In genomic region chr4:139206353-139207045, GRCm38 (mm10) we compare ENCODE assay signal across 19 mouse cellular contexts. TPM values are rescaled to one million over a fixed set of nuclear protein-coding genes. Genes with fewer than 3 reads are reported as not detected.
DNase-seq lines count a peak whose midpoint lies in the region; ATAC-seq lines count a peak whose summit lies in the region.
"Had no signal": no experiment of that assay in that cellular context is flagged by ENCODE, and none has a peak within 500 bp of the region (broad histone marks: within the 10 kb centered on the region; RNA-seq: fewer than 3 reads in every experiment).

No protein-coding gene starts in this region.

- ATAC-seq in frontal cortex, adult (ENCODE audit: low TSS enrichment): peak; percentile 27; the same call in 1 of the 2 replicates
- ATAC-seq in neural tube, embryonic 12.5 days (ENCODE audit: low FRiP score, low read depth): no peak
- ATAC-seq: forebrain, embryonic 15.5 days; midbrain, embryonic 13.5 days had no signal

- H3K36me3 ChIP-seq in neural tube, embryonic 12.5 days: no peaks in the 10 kb centered on the region
- H3K36me3 ChIP-seq: stomach, embryonic 15.5 days had no signal

- H3K27me3 ChIP-seq in neural tube, embryonic 12.5 days (replicated peaks): no peaks in the 10 kb centered on the region
- H3K27me3 ChIP-seq: forebrain, embryonic 15.5 days; heart, embryonic 13.5 days; midbrain, embryonic 13.5 days; stomach, embryonic 15.5 days had no signal

- 0 out of 2 replicates have a peak overlapping the region, but pooled peaks have one; percentile 8 for H3K9ac ChIP-seq in neural tube, embryonic 12.5 days
- H3K9ac ChIP-seq: forebrain, embryonic 15.5 days; midbrain, embryonic 13.5 days; stomach, embryonic 15.5 days had no signal

- no peak overlapping the region for H3K4me3 ChIP-seq in neural tube, embryonic 12.5 days
- H3K4me3 ChIP-seq: embryonic facial prominence, embryonic 10.5 days; forebrain, embryonic 15.5 days; heart, adult 2 months; heart, embryonic 13.5 days; midbrain, embryonic 13.5 days; stomach, embryonic 15.5 days had no signal

- DNase-seq in frontal cortex, postnatal 36 days (ENCODE audit: low spot score in 2 of 2): no peak
- DNase-seq in left cerebral cortex, adult 18-20 months (ENCODE audit: low spot score in 2 of 2): peak; percentile 32 to 65
- no peak for DNase-seq in left cerebral cortex, adult 11 months (ENCODE audit: low spot score)
- no peak for DNase-seq in neural tube, embryonic 10.5 days (ENCODE audit: extremely low spot score, low spot score)
- DNase-seq in layer of hippocampus, postnatal 36 days: peak; percentile 69 to 74
- no peak for DNase-seq in lung, postnatal 36 days
- DNase-seq: adrenal gland, postnatal 36 days; cerebellum, adult 11-12 months; gastrocnemius, postnatal 36 days; heart, adult 2 months; heart, postnatal 14 days; kidney, adult 8-10 months had no signal

- H3K4me1 ChIP-seq in neural tube, embryonic 12.5 days: peaks cover 26% of the 10 kb centered on the region

- WGBS in neural tube, embryonic 12.5 days: 89% methylated on average over 8 of the region's 8 CpGs

- H3K4me2 ChIP-seq in neural tube, embryonic 12.5 days (replicated peaks): no peak overlapping the region
- H3K4me2 ChIP-seq: forebrain, embryonic 15.5 days; heart, embryonic 13.5 days; midbrain, embryonic 13.5 days; stomach, embryonic 15.5 days had no signal

- H3K9me3 ChIP-seq in neural tube, embryonic 12.5 days: no peaks in the 10 kb centered on the region
- H3K9me3 ChIP-seq: embryonic facial prominence, embryonic 10.5 days; forebrain, embryonic 15.5 days; heart, embryonic 13.5 days; midbrain, embryonic 13.5 days; stomach, embryonic 15.5 days had no signal

- H3K27ac ChIP-seq in neural tube, embryonic 12.5 days: no peak overlapping the region
- H3K27ac ChIP-seq: embryonic facial prominence, embryonic 10.5 days; midbrain, embryonic 13.5 days had no signal

RNA-seq across cellular contexts. Expression of gene Capzb, which starts 13.8 kb away (rescaled TPM):
- 100 to 1,000 TPM; 302 to 316 TPM for total RNA-seq in left cerebral cortex, adult 18-20 months (2021)
- 342 and 373 TPM in 2 replicates for polyA plus RNA-seq in neural tube, embryonic 12.5 days (2016; fragmentation: Nextera tagmentation; extraction: Ambion mirVana)
- total RNA-seq in layer of hippocampus, postnatal 36 days (2021): 100 to 1,000 TPM; 417 to 423 TPM

Comparison
In these comparisons a context has a peak if more than half of its experiments do, and no peak if none do; other contexts are left out.
1. DNase-seq: peak in left cerebral cortex, adult 18-20 months (2 of 2) and layer of hippocampus, postnatal 36 days (2 of 2); none in frontal cortex, postnatal 36 days (0 of 2), left cerebral cortex, adult 11 months (single experiment), neural tube, embryonic 10.5 days (single experiment) and lung, postnatal 36 days (single experiment).